8 mouse cellular contexts compared by ENCODE assay signal in the genomic region with DNA sequence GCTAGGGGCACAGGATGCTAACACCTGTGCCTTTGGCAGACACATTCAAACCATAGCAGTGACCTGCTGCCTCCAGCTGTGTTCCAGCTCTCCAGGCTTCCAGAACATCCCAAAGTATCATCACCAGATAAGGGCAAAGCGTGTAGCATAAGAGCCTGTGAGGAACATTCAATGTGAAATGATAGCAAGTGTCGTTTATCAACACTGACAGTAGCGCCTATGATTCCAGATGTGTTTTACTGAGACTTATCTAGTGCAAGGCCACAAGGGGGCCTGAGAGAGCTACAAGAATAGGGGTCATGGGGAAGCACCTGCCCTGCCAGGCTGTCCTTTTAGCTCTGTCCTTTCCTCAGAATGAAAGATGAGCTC.
DNase-seq lines count a peak whose midpoint lies in the region; ATAC-seq and TF ChIP-seq lines count a peak whose summit lies in the region.

No protein-coding gene starts in this region.

- peak; percentile 23; the same call in 1 of the 2 replicates for ATAC-seq in stomach, embryonic 15.5 days (ENCODE audit: insufficient read depth, low FRiP score, low read depth)
- no peak for ATAC-seq in forebrain, embryonic 15.5 days (replicated peaks)

- no peak for TF ChIP-seq POLR2A in testis, adult 2 months (IDR thresholded peaks at IDR 0.05; ENCODE audit: control insufficient read depth, low read depth, low read length)

- no peak overlapping the region for H3K27ac ChIP-seq in gastrocnemius, adult 2 months
- H3K27ac ChIP-seq in testis, adult 2 months (ENCODE audit: control insufficient read depth, insufficient read depth, low read depth, low read length), result no peak overlapping the region
- no peak overlapping the region for H3K27ac ChIP-seq in stomach, embryonic 15.5 days
- no peak overlapping the region for H3K27ac ChIP-seq in forebrain, embryonic 15.5 days (replicated peaks)

- DNase-seq in gastrocnemius, adult 2 months, result peak; percentile 33
- DNase-seq in gastrocnemius, adult 8-10 months (ENCODE audit: low spot score in 2 of 2), result no peak
- no peak for DNase-seq in testis, postnatal 14 days (ENCODE audit: low spot score)
- DNase-seq in induced T-regulatory cell, adult 2 months (ENCODE audit: low read depth), result peak; percentile 8
- no peak for DNase-seq in right cerebral cortex, postnatal 4 days

- no peaks in the 10 kb centered on the region for H3K36me3 ChIP-seq in testis, adult 2 months (ENCODE audit: control insufficient read depth, insufficient read depth, low read length)
- no peaks in the 10 kb centered on the region for H3K36me3 ChIP-seq in stomach, embryonic 15.5 days
- H3K36me3 ChIP-seq in forebrain, embryonic 15.5 days, result peaks cover 14% of the 10 kb centered on the region; the same call in 1 of the 2 replicates

- no peaks in the 10 kb centered on the region for H3K9me3 ChIP-seq in stomach, embryonic 15.5 days
- H3K9me3 ChIP-seq in forebrain, embryonic 15.5 days, result no peaks in the 10 kb centered on the region

- H3K9ac ChIP-seq in stomach, embryonic 15.5 days, result no peak overlapping the region
- no peak overlapping the region for H3K9ac ChIP-seq in forebrain, embryonic 15.5 days (replicated peaks)

- WGBS in stomach, embryonic 15.5 days, result 61% methylated on average over 3 of the region's 3 CpGs
- 81% methylated on average over 3 of the region's 3 CpGs for WGBS in forebrain, embryonic 15.5 days

- no peaks in the 10 kb centered on the region for H3K27me3 ChIP-seq in testis, adult 2 months (ENCODE audit: control insufficient read depth, insufficient read depth, low read length)
- no peaks in the 10 kb centered on the region for H3K27me3 ChIP-seq in stomach, embryonic 15.5 days (replicated peaks)
- H3K27me3 ChIP-seq in forebrain, embryonic 15.5 days, result no peaks in the 10 kb centered on the region

- intact Hi-C loops in gastrocnemius, adult 2 months (cut with DNase I), result loop anchor here (2.0 to 10.0 kb wide), 2 partner anchors 136 to 264 kb away; no protein-coding TSS in a partner anchor

- no peak overlapping the region for H3K4me2 ChIP-seq in stomach, embryonic 15.5 days
- no peak overlapping the region for H3K4me2 ChIP-seq in forebrain, embryonic 15.5 days (replicated peaks)

- peak; percentile 62 for TF ChIP-seq CTCF in gastrocnemius, adult 2 months (IDR thresholded peaks at IDR 0.05)
- peak; percentile 14; the same call in 1 of the 2 replicates for TF ChIP-seq CTCF in testis, adult 2 months (IDR thresholded peaks at IDR 0.05; ENCODE audit: control insufficient read depth, insufficient read depth, insufficient replicate concordance, low read depth, low read length)

- no peaks in the 10 kb centered on the region for H3K4me1 ChIP-seq in testis, adult 2 months (ENCODE audit: control insufficient read depth, insufficient read depth, low read length)
- H3K4me1 ChIP-seq in stomach, embryonic 15.5 days, result peaks cover 13% of the 10 kb centered on the region
- H3K4me1 ChIP-seq in forebrain, embryonic 15.5 days, result peaks cover 33% of the 10 kb centered on the region

- H3K4me3 ChIP-seq in gastrocnemius, adult 2 months, result no peak overlapping the region
- no peak overlapping the region for H3K4me3 ChIP-seq in testis, adult 2 months (ENCODE audit: control insufficient read depth, low read depth, low read length)
- H3K4me3 ChIP-seq in stomach, embryonic 15.5 days (replicated peaks), result no peak overlapping the region
- no peak overlapping the region for H3K4me3 ChIP-seq in forebrain, embryonic 15.5 days

Comparison
In these comparisons a context has a peak if more than half of its experiments do, and no peak if none do; other contexts are left out.
1. DNase-seq: peak in gastrocnemius, adult 2 months (single experiment) and induced T-regulatory cell, adult 2 months (single experiment); none in gastrocnemius, adult 8-10 months (0 of 2), testis, postnatal 14 days (single experiment) and right cerebral cortex, postnatal 4 days (single experiment).